Mouse (Mus musculus) lung, adult 2 months (tissue): Measurements from ENCODE around the gene Pitpnm3. TPM values are rescaled to one million over a fixed set of nuclear protein-coding genes. Genes with fewer than 3 reads are reported as not detected.

Source experiments
- DNase-seq: peaks from one replicate; pipeline ENCODE4 v3.0.0; 2022
- H3K4me1 ChIP-seq: fragments of 200-500 bp; 2 replicates; pipeline ENCODE4 v1.6.1; 2011; ENCODE audit warnings: low read length; ENCODE audit not compliant: control insufficient read depth, insufficient read depth
- H3K4me3 ChIP-seq: fragments of 200-500 bp; replicated peaks from 2 replicates; pipeline ENCODE3; 2011; ENCODE audit warnings: low read depth, mild to moderate bottlenecking, control low read depth, low read length; ENCODE audit errors: extremely low read depth
- CTCF ChIP-seq: fragments of 200-500 bp; IDR thresholded peaks from 2 replicates; pipeline ENCODE4 v1.5.1; 2011; ENCODE audit warnings: mild to moderate bottlenecking, low read length, control low read depth; ENCODE audit not compliant: insufficient read depth
- POLR2A ChIP-seq: fragments of 200-500 bp; IDR thresholded peaks from 2 replicates; pipeline ENCODE4 v1.6.1; 2011; ENCODE audit warnings: low read depth, mild to moderate bottlenecking, control low read depth, low read length, borderline replicate concordance; ENCODE audit errors: extremely low read depth
- WGBS: fragments of 180-500 bp; shearing (Covaris S2); methylation state at CpG from one replicate; pipeline ENCODE4 v1.1.7; 2018; 5-methylcytosine and 5-hydroxymethylcytosine counted together
- polyA plus RNA-seq: library from polyadenylated mRNA; depleted of rRNA; stranded (reverse); fragments of >200 nt; gene quantifications from 2 replicates; pipeline ENCODE4 v1.2.3, GENCODE M21; 2012

The Pitpnm3 gene
- polyA plus RNA-seq, 1 experiment, result 30.0 TPM

DNA sequence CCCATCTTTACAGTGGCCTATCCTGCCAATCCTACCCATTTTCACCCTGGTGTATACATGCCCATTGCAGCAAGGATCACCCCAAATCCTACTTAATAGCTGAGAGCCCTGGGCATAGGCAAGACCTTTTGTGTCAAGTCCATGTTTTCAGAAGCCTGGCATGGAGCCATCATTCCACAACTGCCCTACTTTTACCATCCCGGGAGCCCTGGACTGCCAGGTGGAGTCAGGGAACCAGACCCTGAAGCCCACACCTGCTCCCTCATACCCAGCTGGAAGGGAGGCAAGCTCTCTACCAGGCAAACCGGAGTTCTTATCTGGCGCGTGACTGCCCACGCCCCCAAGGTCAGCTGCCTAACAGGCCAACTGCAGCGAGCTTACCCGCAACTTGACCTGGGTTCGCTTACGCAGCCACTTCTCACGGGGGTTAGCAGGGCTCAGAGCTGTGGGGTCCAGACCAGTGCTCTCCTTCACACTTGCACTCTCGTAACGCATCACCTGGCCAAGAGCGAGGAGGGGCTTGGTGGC lies 74.4 kb downstream of the Pitpnm3 start:
- no peak overlapping the region for H3K4me3 ChIP-seq
- 67% methylated on average over 13 of the region's 13 CpGs for WGBS
- H3K4me1 ChIP-seq, result no peaks in the 10 kb centered on the region
- TF ChIP-seq POLR2A (no peak), CTCF (no peak)
- DNase-seq, result no peak

DNA sequence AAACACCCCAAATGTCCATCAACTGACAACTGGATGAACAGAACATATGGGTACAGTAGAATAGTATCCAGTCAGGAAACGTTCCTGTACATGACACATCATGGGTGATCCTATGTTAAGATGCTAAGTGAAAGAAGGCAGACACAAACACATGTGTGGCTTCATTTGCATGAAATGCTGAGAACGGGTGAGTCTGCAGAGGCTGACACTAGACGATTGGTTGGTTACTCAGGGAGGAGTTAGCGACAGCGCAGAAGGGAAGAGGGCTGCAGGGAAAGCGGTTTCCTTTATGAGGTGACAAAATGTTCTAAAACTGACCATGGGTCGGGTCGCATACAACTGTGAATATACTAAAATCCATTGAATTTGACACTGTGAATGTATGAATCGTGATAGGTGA lies 75.2 kb downstream of the Pitpnm3 start:
- 77% methylated on average over 9 of the region's 9 CpGs for WGBS
- TF ChIP-seq POLR2A, result no peak
- TF ChIP-seq CTCF, result no peak
- Histone ChIP-seq H3K4me1 (no peaks in the 10 kb centered on the region), H3K4me3 (no peak overlapping the region)
- DNase-seq, result no peak

DNA sequence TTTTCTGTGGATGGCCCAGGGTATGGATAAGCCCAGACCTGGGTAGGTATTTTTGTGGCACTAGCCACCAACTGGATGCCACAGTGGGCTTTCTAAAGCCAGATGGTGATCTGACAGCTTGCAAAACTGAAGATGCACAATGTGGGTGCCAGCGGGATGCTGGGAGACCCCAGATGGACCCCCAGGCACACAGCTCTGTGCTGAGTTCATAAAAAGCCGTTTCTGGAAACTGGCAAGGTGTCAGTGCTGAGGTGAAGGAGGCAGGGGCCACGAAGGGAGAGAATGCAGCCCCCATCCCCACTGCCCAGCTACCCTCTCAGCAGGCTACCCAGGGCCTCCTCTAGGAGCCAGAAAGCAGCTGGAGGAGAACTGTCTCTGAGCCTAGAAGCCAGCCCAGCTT lies 78.4 kb downstream of the Pitpnm3 start:
- DNase-seq, result no peak
- no peaks in the 10 kb centered on the region for H3K4me1 ChIP-seq
- H3K4me3 ChIP-seq, result no peak overlapping the region
- 70% methylated on average over 3 of the region's 3 CpGs for WGBS
- no peak for TF ChIP-seq POLR2A
- TF ChIP-seq CTCF, result no peak

DNA sequence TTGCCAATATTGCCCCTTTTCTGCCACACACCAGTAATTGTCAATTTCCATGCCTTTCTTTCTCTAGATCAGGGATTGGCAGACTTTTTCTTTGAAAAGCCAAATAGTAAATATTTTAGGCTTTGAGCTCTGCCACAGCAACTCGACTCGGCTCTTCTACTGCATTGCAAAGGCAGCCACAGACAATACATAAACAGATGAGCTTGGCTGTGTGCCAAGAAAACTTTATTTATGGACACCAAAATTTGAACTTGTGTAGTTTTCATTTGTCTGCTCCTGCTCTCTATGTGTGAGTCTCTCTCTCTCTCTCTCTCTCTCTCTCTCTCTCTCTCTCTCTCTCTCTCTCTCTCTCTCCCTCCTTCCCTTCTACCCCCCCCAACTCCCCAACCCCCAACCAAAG lies 80.4 kb downstream of the Pitpnm3 start:
- H3K4me1 ChIP-seq, result no peaks in the 10 kb centered on the region
- DNase-seq, result no peak
- WGBS, result 14% methylated on average over 2 of the region's 2 CpGs
- TF ChIP-seq CTCF (no peak), POLR2A (no peak)
- H3K4me3 ChIP-seq, result no peak overlapping the region

DNA sequence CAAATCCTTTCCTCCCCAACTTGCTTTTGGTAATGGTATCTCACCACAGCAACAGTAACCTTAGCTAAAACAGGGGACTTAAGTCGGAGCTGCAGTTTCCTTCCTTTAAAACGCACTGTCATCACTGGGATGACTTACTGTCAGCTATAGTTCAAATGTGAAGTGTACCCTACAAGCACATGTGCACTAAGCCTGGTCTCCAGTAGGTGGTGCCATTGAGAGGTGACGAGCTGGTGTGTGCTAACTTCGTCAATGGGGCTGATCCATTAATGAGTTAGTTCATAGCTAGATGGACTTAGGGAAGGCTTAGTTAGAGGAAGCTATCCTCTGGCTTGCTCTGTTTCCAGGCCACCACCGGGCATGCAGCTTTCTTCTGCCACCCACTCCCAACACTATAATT lies 82.9 kb downstream of the Pitpnm3 start:
- TF ChIP-seq CTCF (peak; percentile 93), POLR2A (no peak)
- DNase-seq, result peak; percentile 68
- H3K4me3 ChIP-seq, result no peak overlapping the region
- no peaks in the 10 kb centered on the region for H3K4me1 ChIP-seq
- WGBS, result 12% methylated on average over 5 of the region's 5 CpGs

DNA sequence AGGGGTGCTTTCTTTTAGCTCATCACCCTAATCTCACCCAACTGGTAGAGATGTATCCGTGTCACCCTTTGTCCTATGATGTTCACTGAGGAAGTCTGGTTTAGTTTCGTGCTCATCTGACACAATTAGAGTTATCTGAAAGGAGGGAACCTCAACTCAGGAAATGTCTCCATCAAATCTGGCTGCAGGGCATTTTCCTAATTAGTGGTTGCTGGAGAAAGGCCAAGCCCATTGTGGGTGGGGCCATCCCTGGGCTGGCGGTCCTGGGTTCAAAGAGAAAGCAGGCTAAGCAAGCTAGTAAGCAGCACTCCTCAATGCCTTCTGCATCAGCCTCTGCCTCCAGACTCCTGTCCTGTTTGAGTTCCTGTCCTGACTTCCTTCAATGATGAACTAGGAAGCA lies 83.4 kb downstream of the Pitpnm3 start:
- WGBS, result 62% methylated on average over 3 of the region's 3 CpGs
- H3K4me1 ChIP-seq, result no peaks in the 10 kb centered on the region
- TF ChIP-seq CTCF (no peak), POLR2A (no peak)

DNA sequence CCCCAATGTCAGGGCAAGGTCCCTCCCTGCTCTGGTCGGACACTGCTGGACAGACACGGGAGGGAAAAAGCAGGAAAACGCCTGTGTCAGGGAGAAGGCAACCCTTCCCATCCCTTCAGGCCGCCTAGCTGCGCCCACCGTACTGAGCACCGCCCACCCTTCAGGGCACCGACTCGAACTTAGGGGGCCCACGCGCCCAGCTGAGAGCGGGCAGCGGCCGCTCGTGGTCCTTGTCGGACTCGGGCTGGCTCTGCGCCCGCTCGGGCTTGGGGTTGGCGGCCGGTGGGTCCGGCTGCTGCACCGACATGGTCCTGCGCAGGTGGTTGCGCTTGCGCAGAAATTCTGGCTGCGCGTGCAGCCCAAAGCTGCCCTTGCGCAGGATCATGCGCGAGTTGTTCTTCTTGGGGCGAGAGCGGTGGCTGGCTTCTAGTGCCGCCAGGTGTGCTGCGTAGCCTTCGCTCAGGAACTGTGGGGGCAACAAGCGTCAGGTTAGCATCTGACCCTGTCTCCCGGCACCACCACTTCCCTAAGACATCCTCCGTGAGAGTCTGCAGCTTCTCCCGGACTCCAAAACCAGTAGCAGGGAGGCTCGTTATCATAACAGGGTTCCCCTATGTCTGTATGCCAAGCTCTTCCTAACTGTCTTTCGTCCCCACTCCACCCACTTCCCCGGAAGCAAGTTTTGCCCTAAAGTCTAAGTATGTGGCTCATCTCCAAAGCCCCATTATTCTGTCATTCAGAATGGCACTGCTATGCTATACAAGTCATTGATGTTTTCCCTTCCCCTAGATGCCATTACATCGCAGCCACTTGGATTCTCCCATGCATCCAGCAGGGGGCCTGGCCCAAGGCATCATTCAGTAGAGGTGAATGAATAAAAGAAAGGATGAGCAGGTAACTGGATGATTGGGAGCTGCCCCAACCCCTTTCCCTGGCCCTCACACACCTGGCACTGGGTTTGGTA lies 84.4 kb downstream of the Pitpnm3 start:
- TF ChIP-seq CTCF, result no peak
- no peak for TF ChIP-seq POLR2A
- Histone ChIP-seq H3K4me3 (no peak overlapping the region), H3K4me1 (no peaks in the 10 kb centered on the region)
- no peak for DNase-seq
- 22% methylated on average over 45 of the region's 45 CpGs for WGBS

More for the DNA sequence above, 83.4 kb downstream of the Pitpnm3 start:
- DNase-seq, result no peak
- H3K4me3 ChIP-seq, result no peak overlapping the region

DNA sequence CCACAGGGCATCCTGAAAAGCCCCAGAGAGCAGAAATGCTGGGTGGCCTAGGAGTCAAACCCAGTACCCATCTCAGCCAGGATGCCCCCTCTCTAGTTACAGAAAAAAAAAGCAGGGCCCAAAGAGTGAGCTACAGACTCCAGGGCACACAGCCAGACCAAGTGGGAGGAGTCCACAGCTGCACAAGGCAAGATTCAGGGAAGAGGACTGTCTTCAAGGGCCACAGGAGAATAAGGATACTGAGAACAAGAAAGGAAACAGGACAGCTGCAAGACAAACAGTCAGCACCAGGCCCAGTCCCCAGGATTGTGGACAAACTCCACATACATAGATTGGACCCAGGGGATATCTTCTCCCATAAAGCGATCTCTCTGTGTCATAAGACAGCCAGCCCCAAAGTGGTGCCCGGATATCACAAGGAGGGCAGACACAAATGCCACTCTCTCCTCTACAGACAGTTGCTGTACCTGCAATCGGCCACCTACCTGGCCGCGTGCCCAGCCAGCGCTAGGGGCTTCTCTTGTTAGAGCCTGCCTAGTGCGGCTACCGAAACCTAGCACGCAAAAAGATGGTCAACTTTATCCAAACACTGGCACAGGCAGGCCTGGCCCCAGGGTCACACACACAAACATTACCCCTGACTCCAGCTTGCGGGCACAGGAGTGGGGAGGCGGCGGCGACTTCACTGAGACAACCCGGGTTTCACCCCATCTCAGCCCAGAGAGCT lies 85.2 kb downstream of the Pitpnm3 start:
- no peak for DNase-seq
- no peak overlapping the region for H3K4me3 ChIP-seq
- H3K4me1 ChIP-seq, result no peaks in the 10 kb centered on the region
- TF ChIP-seq CTCF (no peak), POLR2A (no peak)
- WGBS, result 50% methylated on average over 14 of the region's 14 CpGs

DNA sequence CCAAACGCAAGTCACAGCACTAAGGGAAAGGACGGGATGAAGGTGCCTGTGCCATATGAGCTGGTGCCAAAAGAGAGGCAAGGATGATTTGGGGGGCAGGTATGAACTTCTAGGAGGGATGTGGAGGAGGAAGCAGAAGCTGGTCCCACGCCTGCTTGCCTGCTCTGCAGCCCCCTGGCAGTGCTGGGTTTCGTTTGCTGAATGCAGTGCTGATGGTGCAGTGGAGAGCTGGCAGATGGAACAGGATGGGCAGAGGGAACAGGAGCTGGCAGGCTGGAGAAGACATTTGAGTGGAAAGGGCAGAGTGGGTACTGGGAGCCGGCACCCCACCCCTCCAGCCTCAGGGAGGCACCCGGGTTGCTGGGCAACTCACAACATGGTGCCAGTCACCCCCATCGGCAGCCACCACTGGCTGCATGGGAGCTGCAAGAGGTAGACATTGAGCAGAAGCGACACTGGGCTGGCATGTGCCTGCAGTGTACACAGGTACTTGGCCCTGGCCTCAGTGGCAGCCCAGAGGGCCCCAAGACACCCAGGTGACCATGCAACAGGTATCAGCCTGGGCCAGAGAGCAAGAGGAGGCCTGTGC lies 86.3 kb downstream of the Pitpnm3 start:
- WGBS, result 73% methylated on average over 8 of the region's 8 CpGs
- no peaks in the 10 kb centered on the region for H3K4me1 ChIP-seq
- H3K4me3 ChIP-seq, result no peak overlapping the region
- DNase-seq, result no peak
- TF ChIP-seq POLR2A (no peak), CTCF (no peak)
